Mouse (Mus musculus): ENCODE results near the gene Slc15a1.

Slc15a1 gene

DNA sequence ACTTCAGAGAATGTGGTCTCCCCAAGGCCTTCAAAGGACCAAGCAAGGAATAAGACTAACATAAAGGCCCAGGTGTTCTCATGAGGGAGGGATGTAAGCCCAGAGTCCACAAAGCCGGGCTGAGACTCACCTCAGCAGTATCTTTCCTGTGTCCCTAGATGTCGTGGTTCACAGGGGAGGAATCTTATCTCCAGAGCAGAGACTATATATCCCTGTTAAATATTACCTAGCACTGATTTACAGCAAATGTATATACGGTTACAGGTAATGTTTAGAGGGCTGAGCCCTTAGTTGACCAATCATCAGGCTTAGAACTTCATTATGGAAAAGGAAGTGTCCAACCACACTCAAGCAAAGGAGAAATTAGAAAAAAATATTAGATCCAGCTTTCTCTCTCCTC, 11.3 kb downstream of the Slc15a1 start:
- DNase-seq (ENCODE audit: low spot score), result no peak

GRCm38 (mm10) chr14:121492328-121492727, 12.7 kb downstream of the Slc15a1 start:
- peak; percentile 66 for DNase-seq (ENCODE audit: low spot score)

- no peak for DNase-seq (ENCODE audit: low spot score)
Observed at GRCm38 (mm10) chr14:121485722-121486121, 19.3 kb downstream of the Slc15a1 start.

GRCm38 (mm10) chr14:121484436-121484835, 20.6 kb downstream of the Slc15a1 start:
- DNase-seq (ENCODE audit: low spot score), result no peak

DNA sequence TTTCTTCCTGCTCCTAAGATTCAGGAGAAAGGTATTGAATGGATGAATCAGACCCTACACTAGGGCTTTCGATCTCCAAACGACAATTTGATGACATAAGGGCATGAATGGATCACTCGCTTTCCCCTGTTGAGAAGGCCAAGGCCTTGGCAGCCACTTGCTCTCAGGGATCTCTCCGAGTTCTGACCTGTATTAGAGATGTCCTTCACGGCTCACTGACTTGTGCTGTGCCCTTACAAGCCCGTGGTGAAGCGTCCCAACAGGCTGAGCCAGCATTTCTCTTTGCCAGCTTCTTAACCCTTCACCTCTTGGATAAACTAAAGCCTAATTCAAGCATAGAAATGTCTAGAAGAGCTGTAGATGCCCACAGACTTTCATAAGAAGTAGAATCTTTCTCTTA, 22.9 kb downstream of the Slc15a1 start:
- DNase-seq (ENCODE audit: low spot score), result no peak

DNA sequence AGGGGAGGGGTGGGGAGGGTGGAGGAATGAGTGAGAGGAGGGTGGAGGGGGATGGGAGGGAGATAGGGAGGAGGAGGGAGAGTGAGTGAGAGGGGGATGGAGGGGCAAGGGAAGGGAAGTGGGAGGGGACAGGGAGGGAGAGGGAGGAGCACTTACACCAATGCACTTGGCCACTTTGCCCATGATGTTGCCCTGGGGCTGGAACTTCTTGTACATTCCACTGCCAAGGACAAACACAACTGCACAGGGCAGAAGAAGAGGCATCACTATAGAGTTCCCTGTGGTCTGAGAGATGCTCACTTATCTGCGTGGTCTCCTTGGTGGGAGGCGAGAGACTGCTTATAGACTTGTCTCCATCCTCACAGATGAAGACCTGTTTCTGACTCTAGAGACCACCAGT, 23.5 kb downstream of the Slc15a1 start:
- DNase-seq (ENCODE audit: low spot score), result no peak

DNA sequence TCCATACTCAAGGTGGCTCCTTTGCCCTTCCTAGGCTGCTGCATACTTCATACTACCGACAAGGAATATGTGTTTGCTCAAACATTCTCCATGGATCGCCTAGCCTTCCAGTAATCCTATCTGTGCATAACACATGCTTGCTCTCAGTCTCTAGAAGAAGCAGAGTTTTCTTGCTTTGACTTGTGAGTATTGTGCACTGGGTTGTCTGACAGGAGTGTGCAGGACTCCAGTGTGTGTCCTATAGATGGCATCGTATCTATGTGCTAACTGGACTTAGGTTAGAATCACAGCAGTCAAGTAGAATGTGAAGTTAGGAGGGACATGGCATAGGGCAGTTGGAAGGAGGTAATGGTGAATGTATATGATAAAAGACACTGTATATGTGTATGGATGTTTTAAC, 26.0 kb downstream of the Slc15a1 start:
- no peak for DNase-seq (ENCODE audit: low spot score)

DNA sequence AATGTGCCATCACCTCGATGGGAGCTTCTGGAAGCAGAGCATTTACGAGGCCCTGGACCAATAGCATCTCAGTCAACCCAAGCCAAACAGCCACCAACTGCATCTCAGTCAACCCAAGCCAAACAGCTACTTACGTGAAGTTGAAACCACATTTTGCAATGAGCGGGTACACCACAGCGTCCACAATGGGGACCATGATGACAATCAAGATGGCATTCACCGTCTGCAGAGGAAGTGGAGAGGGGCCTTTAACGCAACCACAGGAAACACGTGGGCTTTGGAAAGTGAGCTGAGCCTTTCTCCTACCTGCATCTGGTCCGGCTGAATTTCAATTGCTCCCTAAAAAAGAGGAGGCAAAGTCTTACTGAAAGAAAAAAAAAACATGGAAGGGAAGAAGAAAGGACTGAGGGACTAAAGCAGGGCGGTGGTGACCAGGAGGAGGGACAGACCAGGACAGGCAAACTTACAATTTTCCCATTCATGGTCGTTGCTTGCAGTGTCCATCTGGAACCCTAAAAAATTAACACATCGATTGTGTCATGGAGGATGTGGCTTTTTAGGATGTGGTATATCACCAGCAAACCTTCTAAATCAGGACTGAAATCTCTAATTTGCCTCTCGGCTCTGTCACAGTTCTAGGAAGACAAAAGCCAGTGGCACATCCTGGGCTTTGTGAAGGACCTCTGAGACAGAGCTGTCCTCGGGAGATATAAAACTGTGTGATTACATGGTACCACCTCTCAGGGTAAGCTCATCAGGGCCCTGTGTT, 26.9 kb downstream of the Slc15a1 start:
- no peak for DNase-seq (ENCODE audit: low spot score)

GRCm38 (mm10) chr14:121473869-121474268, 31.2 kb downstream of the Slc15a1 start:
- peak; percentile 32 for DNase-seq (ENCODE audit: low spot score)

DNA sequence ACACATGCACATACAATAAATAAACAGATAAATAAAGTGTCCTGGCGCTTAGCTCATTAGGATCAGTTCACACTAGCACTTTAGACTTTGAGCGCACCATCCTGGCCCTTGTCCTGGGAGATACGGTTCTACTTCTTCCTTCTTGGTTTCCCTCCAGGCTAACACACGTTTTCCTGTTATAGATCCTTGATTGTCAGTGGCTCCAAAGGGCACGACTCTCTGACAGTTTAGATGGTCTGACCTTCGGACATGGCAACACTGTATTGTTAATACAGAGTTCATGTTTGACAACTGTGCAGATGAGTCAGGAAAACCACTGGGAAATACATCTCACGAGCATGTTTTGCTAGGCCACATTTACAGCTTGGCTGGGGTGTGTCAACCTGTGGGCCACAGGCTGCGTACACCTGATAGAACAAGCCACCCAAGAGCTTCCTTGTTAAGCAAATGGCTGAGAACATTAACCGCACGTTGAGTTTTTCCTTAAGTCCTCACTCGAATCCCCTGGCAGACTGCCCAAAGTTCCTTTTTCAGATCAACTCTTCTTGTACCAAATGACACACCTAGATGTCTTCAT, 33.4 kb downstream of the Slc15a1 start:
- DNase-seq (ENCODE audit: low spot score), result no peak

DNA sequence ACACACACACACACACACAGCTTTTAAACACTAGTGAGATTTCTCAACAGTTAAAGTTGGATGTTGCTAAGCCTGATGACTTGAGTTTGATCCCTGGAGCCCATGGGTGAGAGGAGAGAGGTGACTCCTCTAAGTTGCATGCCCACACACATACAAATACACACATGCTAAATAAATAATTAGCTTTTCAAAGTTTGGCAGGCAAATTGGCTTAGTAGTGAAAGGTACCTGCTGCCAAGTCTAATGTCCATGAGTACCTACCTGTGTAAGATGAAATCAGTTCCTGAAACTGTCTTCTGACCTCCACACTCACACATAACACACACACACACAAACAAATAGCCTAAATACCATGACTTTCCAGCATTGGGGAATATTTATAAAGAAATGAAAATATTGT, 35.5 kb downstream of the Slc15a1 start:
- DNase-seq (ENCODE audit: low spot score), result no peak

GRCm38 (mm10) chr14:121467646-121468045, 37.4 kb downstream of the Slc15a1 start:
- no peak for DNase-seq (ENCODE audit: low spot score)

DNA sequence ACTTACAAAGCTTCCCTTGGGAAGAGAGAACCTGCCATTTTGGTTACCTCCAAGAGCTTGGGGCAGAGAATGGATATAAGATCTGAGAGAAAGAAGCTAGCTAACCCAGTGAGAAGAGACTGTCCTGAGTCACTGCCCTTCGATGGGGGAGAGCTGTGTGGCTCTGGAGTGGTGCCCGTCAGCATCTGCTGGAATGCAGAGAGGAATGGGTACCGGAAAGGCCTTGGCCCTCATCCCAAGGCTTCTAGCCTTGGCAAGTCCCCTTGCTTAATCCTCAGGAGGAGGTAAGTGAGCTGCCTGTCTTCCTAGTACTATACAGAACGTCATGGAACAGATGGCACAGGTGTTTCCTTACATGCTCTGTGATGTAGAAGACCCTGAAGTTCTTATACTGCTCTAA, 38.6 kb downstream of the Slc15a1 start:
- DNase-seq (ENCODE audit: low spot score), result no peak

DNA sequence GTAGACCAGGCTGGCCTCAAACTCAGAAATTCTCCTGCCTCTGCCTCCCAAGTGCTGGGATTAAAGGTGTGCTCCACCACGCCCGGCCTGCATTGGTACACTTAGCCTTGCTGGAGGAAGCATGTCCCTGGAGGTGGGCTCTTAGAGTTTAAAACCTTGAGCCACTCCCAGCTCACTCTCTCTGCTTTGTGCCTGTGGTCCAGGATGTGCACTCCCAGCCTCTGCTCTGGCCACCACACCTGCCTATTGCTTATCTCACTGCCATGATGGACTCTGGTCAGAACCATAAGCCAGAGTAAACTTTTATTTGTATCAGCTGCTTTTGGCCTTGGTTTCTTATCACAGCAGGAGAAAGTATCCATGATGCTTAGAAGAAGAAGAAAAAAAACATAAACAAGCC, 40.7 kb downstream of the Slc15a1 start:
- no peak for DNase-seq (ENCODE audit: low spot score)

DNA sequence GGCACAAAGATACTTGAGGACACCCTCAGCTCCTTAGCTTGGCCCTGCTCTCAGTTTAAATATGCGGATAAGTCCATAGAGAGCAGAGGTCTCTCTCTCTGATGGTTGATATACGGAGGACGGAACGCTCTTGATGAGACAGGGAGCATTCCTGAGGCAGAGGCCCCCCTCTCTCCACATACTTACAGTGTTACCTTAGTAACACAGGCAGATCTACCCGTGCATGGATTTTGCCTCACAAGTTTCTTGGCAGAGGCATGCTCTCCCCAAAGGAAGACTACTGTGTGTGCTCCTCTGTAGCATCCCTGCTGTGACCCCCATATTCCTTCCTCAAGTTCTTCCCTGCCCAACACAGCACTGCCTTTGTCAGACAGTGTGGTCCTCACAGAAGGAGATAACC, 42.3 kb downstream of the Slc15a1 start:
- DNase-seq (ENCODE audit: low spot score), result no peak

DNA sequence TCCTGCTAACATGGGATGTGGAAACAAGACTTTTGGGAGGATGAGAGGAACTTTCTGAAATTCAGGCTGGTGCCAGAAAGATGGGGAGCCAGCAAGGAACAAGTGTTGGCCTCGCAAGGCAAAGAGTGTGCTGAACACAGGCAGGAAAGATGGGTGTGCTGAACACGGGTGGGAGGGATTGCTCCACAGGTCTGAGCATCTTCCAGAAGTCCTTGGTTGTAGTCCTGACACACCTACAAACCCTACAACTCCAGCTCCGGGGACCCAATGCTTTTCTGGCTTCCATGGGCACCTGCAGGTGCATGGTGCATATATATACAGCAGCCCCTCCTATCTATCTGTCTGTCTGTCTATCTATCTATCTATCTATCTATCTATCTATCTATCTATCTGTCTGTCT, 44.1 kb downstream of the Slc15a1 start:
- no peak for DNase-seq (ENCODE audit: low spot score)

- no peak for DNase-seq (ENCODE audit: low spot score)
Observed at GRCm38 (mm10) chr14:121458521-121458920, 46.5 kb downstream of the Slc15a1 start.

DNA sequence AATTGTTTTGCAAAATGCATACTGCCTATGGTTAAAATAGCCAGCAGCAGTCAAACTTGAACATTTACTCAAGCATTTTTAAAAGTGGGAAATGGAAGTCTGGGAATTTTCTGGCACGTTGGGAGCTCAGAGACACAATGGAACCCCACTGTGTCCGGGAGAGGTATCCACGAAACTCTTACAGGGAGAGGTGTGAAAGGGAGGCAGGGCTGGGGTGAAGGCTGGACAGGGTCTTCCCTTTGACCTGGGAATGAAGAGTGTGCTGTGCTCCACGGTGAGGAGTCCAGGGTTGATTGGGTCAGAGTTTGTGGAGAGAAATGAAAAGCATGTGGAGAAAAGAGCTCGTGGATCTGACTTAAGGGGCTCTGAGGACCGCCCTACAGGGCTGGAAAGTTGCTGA, 47.5 kb downstream of the Slc15a1 start:
- DNase-seq (ENCODE audit: low spot score), result no peak

- DNase-seq (ENCODE audit: low spot score), result no peak
Observed at GRCm38 (mm10) chr14:121456416-121457285, 48.4 kb downstream of the Slc15a1 start.

DNA sequence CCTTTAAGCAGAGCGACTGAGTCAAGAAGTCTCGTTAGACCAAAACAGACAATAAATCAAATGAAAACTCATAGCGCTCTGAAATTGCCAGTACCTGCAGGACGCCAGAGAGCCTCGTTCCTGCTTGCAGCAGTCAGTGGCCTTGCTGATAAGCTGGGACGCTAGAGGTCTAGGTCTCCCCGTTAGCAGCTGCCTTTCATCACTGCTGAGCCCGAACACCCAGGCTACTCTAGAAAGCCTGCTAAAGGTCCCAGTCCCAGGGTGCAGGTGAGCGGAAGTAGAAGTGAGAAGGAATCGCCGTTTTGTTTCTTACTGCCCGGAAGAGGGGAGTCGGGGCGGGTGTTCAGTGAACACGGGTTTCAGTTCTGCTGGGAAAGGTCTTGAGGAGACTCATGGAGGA, 49.1 kb downstream of the Slc15a1 start:
- DNase-seq (ENCODE audit: low spot score), result no peak

DNA sequence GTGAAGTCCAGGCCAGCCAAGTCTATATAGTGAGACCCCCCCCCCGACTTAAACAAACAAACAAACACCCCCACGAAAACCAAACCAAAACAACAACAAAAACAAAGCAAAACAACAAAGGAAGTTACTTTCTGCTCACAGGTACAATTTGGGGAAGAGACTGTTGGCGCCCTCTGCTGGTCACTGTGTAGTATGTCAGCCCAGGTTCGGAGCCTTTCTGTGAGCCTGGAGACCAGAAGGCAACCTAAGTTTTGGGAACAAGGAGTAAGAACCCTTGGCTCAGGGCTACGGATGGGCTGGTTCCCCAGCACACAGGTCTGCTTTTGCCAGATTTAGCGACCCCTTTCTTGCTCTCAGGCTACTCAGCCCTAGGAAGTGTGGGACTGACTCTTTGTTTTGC, 49.5 kb downstream of the Slc15a1 start:
- DNase-seq (ENCODE audit: low spot score), result no peak

GRCm38 (mm10) chr14:121453130-121453529, 51.9 kb downstream of the Slc15a1 start:
- DNase-seq (ENCODE audit: low spot score), result no peak

DNA sequence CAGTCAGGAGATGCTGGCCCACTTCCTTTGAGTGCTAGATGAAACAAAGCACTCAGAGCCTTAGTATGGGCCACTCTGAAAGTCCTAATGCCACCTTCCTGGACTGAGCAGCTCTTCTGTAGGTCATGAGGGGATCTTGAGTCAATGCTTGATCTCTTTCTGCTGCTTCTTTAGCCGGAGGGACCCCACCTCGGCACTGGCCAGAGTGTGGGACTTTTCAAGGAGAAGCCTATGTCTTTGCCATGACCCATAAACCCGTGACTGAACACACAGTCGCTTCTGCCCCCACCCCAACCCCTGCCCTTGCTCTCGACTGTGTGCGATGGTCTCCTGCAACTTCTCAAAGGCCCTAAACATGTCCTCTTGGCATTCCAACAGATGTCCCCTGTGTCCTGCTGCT, 52.8 kb downstream of the Slc15a1 start:
- no peak for DNase-seq (ENCODE audit: low spot score)
